Mouse (Mus musculus): ENCODE data around the gene Cpa2. TPM values are rescaled to one million over a fixed set of nuclear protein-coding genes. Genes with fewer than 3 reads are reported as not detected.

Gene Cpa2
- total RNA-seq (2021) = 0.56 and 0.90 TPM in 2 replicates
- long read RNA-seq, experiment 1, partial matches to known transcripts = 3 of 6 reads
- long read RNA-seq, experiment 1, other reads (novel, unspliced or antisense) = 3 of 6 reads
- long read RNA-seq, experiment 2, partial matches to known transcripts = 1 of 4 reads
- long read RNA-seq, experiment 2, other reads (novel, unspliced or antisense) = 3 of 4 reads

DNA sequence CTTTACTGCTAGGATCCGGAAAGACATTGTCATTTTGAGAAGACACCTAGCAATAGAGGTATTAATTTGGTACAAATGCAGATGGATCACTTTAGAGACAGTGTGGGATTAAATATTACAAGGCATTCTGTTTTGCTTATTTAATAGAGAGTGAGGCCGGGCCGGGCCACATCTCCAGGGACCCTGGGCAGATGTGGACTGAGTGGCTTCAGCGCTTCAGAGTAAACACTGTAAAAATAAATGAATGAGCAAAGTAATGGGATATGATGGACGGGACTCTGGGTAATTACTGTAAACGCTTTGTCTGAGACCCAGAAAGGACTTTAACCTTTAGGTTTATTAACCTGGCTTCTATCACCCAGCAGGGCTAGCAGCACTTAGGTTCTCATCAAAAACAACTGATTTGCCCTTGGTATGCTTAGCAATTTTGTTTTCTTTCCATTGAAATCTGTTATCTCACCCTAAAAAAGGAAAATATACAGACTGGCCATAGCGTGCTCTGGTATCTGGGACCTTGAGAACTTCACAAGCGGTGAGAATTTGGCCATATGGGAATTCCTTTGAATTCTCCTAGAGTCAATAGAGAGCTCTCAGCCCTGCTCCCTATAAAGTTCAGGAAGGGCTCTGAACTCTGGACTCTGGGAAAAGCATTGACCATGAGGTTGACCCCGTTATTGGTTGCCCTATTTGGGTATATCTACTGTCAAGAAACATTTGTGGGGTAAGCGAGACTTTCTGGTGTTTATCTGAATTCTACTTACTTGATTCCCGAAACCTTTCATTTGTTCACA, at the start of gene Cpa2:
Gene Cpa2, plus strand, starts transcription at position 574 of the 791 bp plus-strand sequence.
- DNase-seq = no peak

DNA sequence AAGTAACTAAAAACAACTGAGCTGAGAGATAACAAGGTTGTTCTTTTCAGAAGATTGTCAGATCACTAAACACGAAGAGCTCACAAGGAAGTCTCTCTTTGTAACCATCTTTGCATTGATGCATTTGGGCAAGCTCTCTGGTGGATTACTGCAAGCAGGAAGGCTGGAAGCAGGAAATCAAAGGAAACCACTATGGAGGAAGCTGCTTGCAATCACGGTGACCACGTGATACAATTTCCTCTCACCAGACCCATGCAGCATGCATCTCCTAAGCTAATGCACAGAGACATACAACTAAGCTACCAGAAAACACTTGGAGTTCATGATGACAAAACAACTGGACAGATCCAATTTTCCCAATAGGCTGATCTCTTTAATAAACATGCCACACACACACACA, 42.3 kb upstream of the Cpa2 start:
- no peak for DNase-seq

DNA sequence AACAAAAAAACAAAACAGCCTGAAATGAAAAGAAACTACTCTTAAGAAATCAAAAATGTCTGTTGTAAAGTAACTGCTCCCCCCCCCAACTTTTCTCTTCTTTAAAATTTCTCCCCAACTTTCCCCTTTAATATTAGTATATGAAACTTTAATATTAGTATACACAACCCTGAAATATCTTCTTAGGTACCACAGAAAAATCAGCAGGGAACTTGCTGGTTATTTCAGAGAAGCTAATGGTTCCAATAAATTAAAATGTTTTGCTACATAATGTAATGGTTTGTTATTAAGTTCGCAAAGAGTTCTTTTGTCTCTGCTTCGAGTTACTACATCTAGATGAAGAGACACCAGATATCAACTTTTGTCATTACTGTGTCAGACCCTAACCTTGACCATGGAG, 32.6 kb upstream of the Cpa2 start:
- DNase-seq = no peak

DNA sequence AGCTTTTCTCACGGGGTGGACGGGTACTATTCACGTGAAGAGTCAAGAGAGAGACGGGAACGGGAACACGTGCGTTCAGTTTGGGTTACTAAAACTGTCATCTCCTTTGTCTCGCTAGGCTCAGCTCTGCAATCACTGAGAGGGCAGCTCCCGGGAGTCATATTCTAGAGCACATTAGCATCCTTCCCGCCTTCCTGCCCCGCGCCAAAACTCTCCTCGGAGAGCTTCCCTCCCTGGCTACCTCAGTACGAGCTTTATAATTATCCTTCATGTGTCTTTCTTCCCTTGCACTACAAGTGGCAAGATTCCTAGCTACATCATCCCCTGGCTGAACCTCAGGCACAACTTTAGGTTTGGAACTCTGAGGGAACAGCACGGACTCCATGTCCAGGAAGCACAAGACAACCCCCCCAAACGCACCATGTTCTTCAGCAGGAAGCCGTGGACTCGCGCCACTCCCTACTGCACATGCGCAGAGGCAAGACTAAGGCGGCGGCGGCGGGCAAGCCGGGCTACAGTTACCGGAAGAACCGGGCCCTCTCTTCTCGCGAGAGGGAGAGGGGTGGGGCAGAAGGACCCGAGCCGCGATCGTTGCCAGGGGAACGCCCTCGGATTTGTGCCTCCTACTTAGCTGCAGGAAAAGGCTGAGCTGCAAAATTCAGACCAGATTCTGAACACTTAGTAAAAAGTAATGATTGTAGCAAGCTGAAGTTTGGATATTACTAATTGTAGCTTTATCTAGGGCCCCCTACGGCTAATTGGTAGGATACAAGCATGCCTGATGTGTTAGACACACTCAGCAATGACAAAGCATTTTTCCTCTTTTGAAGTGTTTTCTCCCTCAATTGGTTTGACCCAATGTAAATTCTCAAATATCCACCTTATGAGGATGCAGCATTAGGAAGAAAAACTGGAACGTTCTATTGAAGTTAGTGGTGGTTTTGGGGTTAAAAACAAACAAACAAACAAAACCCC, 31.8 kb upstream of the Cpa2 start, which contains the start of the genes Tmem209 and Ssmem1:
Gene Tmem209, minus strand, starts transcription at position 519 of the 975 bp plus-strand sequence.
Gene Ssmem1, plus strand, starts transcription at position 585 of the 975 bp plus-strand sequence.
- peak; percentile 100 for DNase-seq

DNA sequence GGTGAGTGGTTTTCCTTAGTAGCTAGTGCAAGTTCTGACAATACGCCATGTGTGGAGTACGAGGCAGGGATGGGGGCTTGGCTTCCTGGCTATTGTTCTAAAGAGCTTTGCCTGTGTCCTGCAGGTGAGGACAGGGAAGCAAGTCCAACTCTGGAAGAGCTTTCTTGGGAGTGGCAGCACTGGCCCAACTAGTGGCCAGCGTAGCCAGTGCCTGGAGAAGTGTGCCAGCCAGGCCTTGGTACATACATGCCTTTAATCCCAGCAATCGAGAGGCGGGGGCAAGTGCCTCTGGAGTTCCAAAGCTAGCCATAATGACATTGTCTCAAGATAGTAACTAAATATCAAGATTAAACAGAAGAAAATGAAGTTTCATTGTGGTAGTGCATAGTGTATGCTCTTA, 31.1 kb upstream of the Cpa2 start:
- DNase-seq = peak; percentile 6

DNA sequence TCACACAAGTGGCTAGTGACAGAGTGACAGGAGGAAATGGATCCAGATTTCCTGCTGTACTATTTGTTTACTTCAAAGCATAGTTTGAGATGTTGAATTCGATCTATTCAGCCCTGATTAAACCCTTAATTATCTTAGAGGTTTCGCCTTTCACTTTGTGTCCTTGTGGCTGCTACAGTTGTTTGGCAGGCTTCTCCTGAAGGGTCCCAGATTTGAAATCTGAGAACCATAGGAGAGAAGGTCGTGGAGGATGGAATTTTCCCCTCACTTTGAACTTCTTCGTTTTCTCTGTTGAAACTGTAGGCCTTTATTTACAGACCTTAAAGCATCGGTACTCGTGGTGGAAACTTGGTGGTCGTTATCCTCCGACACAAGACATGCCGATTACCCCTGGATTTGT, 27.1 kb upstream of the Cpa2 start:
- no peak for DNase-seq

DNA sequence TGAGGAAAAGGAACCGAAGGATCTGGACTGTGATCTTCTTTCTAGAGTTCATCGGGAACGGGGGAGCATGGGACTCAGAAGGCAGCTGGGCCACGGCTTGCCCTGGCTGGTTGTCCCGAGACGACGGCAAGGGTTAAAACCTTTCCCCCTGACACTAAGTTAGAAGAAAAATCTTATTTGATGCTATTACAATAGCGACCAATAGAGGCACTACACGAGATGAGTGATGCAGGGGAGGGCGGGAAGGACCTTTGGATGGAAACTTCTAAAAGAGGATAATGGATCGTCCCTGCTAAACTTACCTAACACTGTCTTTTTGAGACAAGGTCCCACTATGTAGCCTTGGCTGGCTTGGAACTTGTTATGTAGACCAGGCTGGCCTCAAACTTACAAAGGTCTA, 21.0 kb upstream of the Cpa2 start:
- DNase-seq = no peak

DNA sequence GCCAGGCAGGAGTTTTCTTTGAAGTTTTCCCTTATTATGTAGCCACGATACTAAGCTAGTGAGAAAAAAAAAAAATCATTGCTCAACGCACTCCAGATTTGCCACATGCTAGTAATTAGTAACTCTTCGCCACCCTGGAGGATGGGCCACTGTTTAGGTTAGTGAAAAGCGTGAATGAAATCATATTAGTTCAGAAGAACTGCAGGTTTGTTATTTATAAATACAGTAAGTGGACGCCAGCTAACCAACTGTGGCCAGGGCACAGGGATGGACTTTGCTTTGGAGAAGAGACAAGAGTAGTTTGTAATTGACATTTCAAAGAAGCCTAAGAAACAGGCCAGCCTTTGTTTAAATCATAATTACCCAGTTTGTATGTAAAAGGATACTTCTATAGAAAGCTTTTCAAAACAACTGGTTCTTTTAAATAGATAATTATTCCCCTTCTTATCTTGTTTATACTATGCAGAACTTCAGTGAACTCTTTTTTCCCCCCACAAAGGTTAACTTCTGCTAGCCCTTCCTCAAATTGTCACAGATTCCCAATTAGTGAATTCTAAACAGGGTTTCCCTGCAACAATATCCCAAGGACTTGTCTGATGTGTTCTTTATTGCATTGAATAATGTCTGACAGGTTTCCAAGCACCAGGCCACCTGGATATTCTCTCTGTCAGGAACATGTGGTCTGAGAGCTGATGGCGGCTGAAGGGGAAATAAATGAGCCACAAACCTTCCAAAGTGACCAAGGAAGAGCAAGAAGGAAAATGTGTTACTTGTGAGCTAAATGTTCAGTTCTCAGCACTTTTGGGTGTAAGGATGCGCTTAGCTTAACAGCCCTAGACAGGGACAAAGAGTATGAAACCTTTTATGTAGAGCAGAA, 15.7 kb upstream of the Cpa2 start:
- DNase-seq = no peak

DNA sequence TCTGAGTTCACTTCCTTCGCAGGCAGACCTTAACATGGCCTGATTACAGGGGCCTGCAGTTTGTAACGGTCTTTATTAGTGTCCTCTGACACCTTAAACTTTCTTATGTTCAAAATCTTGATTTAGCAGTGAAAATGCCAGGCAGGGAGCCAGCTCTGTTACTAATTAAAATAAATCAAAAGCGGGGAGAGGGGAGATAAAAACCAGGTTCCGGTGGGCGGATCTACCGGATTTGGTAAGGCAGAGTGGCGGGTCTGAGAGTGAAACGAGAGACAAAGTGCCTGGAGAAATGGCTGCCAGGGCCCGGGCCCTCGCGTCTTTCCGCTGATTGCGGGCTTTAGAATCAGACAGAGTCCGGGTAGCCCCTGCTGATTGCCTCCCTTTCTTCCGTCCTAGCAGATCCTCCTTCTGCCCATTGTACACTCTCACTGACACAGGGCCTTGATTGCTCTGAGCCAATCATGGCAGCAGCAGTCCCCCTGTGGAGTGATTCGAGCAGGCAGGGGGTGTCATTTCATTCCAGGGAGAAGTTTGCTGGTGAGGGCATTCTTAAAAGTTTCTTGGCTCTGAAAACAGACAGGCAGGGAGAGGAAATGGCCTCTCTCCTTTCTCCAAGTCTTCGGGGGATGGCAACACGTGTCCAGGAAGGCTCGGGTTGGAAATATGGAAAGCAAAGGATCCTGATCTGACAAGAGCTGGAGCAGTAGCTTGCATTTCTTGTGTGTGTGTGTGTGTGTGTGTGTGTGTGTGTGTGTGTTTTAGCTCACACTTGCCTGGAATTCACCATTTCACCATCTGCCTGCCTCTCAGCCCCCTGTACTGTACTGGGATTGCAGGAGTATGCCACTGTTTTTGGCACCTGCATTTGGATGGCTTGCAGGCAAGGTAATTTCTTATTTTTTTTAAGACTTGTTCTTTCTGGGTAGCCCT, 14.5 kb upstream of the Cpa2 start:
- peak; percentile 51 for DNase-seq

DNA sequence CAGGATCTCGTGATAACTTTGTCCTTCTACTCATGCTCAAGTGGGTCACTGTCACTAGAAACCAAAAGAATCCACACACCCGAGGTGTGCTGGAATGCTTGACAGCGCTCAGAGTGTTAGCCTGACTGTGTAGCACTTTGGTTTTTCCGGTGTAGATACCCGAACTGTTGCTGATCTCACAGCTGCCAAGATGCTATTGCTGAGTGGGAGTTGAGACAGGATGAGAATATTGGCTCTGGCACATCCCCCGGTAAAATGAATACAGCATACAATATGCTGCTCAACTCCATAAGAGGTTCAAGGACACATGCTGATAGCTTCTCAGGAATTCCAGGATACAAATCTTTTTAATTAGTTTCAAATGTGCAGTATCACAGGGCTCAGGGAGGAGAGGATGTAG, 12.6 kb upstream of the Cpa2 start:
- DNase-seq = no peak

DNA sequence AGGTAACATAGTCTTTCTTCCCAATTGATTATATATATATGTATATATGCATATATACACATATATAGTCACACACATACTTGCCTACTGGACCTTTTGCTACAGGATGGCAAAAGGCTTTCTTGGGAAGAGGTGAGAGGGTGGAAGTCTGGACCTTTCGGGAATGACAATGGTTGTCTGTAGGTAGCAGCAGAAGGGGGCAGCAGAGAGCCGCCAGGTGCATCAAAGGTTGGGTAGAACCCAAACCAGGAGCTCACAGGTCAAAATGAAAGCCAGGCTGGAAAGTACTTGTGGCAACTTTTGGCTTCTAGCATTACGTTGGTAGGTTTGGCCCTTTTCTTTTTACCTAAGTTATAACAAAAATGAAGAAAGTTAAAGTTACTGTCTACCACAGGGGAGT, 6.0 kb upstream of the Cpa2 start:
- peak; percentile 77 for DNase-seq

DNA sequence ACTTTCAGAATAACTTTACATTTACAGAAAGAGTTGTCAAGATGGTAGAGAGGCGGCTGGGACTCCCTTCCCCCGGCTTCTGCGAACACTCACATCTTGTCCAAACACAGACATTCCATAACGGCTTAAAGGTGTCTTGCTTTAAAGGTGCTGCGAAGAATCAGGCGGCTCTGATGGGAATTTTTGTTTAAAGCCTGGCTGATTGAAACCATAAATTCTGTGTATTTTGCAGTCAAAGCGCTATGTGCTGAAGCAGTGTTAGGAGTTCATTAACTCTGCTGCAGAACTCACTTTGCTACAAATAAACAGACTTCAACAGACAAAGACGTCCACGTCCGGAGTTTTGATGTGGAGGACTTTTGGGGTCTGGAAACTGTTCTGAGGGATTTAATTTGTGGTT, 3.1 kb upstream of the Cpa2 start:
- DNase-seq = no peak

DNA sequence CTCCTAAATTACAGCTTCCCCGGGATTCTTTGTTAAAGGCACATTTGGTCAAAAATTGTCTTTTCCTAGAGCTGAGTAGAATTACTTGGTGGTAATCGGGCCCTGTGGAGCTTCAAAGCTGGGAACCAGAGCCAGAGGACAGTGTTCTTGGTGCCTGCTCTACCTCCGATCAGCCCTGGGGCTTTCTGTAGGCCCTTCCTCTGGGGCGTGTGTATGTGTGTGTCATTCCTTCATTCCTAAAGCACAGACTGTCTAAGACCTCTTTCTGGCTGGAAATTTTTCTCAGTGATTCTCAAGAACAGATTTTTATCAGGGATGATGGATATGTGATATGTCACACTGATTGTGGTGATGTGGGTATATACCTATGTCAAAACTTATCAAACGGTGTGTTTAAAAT, 2.6 kb upstream of the Cpa2 start:
- DNase-seq = no peak

DNA sequence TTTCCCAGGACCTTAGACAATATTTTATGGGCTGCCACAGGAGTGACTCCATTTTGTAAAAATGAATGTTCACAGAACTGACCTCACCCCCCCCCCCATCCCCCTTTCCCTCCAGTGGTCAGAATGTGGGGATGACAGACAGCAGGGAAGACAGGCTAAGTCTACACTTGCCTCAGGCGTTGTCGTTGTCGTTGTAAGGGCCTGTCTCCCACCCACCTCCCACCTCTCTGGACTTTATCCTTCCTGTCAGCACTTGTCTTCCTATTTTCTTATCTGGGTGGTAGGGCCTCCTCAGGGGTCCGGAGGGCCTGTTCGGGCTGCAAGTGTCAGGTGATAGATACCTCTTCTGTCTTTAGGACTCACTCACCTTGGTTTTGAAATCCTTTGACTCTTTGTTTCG, 895 bp downstream of the Cpa2 start:
- no peak for DNase-seq

DNA sequence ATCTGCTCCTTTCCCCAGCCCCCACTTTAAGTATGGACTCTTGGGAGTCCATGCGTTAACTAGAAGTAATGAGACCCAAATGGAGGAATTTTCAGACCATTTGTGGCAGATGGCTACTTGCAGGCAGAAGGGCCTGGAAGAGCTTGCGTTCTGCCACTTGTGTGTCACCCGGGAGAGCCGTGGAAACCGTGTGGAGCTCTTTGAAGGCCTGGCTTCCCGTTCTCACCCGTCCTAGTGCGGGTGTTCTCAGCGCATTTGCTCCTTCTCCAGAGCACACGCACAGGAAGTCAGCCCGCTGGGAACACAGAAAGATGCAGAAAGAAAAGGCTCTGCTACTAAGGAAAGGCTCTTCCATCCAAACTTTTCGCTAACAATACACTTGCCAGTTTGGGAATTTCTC, 1.7 kb downstream of the Cpa2 start:
- no peak for DNase-seq

DNA sequence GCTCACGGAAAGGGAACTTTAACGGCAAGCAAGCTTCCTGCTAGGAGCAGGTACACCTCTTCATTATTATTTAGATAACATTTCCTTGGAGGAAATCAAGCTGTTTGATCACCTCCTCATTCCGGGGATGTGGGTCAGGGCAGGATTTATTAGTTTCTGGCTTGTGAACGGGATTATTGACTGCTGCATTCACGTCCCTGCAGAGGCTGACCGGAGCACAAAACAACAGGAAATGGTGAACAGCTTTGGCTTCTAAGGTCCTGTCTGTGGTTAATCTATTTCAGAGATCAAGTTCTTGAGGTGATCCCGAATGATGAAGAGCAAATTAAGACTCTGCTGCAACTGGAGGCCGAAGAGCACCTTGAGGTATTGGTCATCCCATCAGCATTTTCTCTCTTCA, 2.5 kb downstream of the Cpa2 start:
- no peak for DNase-seq

DNA sequence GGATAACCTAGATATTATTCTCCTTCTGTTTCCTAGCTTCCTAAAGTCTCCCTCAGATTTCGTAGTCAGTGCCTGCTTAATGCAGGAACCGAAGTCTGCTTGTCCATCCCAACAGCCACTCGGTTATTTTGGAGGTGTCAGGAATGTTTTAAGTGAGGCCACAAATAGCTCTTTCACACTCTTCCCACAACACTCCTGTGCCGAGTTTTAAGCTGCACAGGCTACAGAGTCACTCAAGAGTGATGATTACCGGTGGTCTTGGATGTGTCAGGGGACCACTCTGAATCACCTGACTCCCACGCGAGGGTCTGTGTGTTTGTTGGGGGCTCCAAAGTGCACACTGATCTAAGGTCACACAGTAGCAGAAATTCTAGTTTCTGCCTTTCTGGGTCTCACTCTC, 4.3 kb downstream of the Cpa2 start:
- no peak for DNase-seq

DNA sequence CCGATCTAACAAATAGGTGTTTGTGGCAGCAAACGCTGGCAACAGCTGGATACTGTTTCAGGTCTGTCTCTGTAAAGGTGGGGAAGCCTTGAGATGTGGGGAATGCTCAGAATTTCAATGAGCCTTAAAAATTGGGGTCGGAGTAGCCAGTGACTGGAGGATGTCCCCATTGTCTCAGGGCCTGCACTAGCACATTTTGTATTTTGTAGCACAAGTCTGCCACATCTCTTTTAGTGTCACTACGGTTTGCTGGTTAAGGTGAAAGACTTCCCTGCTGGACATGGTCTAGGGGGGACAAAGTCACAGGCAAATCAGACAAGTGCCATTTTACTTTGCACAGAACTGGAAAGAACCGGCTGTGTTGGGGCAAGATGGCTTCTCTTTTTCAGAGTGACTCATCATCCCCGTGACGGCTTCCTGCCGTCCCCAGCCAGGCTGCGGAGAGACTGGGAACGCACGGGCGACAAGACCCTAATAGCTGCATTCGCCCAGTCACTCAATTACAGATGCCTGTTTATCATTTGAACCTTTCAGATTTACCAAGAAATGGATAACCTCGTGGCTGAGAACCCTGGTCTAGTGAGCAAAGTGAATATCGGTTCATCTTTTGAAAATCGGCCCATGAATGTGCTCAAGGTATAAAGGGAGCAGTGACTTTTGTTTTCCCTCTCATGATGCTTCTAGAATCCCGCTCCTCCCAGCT, 5.3 kb downstream of the Cpa2 start:
- DNase-seq = peak; percentile 59

DNA sequence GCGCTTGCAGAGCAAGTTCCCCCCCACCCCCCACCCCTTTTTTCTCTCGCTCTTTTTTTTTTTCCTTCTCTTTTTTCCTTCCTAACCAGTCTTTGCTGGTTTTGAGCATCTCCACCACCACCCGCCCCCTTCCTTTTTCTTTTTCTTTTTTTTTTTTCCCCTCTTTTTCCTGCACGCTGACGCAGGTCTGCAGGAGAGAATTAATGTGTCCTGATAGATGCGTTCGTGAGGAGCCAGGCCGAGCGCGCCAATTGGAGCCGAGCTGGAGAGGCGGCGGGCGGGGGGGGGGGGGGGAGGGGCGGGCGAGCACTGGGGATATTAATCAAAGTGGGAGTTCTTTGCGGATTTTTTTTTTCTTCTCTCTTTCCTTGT, 5.9 kb downstream of the Cpa2 start:
- peak; percentile 57 for DNase-seq

Data from adrenal gland, postnatal 14 days (tissue).